Mouse (Mus musculus) intestine, postnatal 0 days (tissue): ENCODE data around the gene Slc12a9. TPM values are rescaled to one million over a fixed set of nuclear protein-coding genes. Genes with fewer than 3 reads are reported as not detected.

Source experiments
- ATAC-seq: fragments of 200-750 bp; cut with Nextera tagmentation; 2 replicates; pipeline ENCODE4 v1.8.0; 2017; ENCODE audit warnings: mild to moderate bottlenecking, moderate TSS enrichment, moderate library complexity
- H3K27ac ChIP-seq: fragments of 300-500 bp; sonication (generic); 2 replicates; pipeline ENCODE4 v1.5.1; 2014; ENCODE audit warnings: mild to moderate bottlenecking, low read depth, low read length, moderate library complexity
- H3K27me3 ChIP-seq: fragments of 300-500 bp; sonication (generic); replicated peaks from 2 replicates; pipeline ENCODE4 v1.6.1; 2014; ENCODE audit warnings: low read length, mixed read lengths; ENCODE audit not compliant: control insufficient read depth, insufficient read depth
- H3K36me3 ChIP-seq: fragments of 300-500 bp; sonication (generic); 2 replicates; pipeline ENCODE4 v1.6.1; 2014; ENCODE audit warnings: mild to moderate bottlenecking, moderate library complexity; ENCODE audit not compliant: control insufficient read depth, insufficient read depth
- H3K4me1 ChIP-seq: fragments of 300-500 bp; sonication (generic); replicated peaks from 2 replicates; pipeline ENCODE4 v1.6.1; 2014; ENCODE audit warnings: antibody characterized with exemption, low read length, mixed read lengths; ENCODE audit not compliant: control insufficient read depth, insufficient read depth
- H3K4me2 ChIP-seq: fragments of 300-500 bp; sonication (generic); replicated peaks from 2 replicates; pipeline ENCODE4 v1.6.1; 2014; ENCODE audit warnings: low read depth, mild to moderate bottlenecking, moderate library complexity
- H3K4me3 ChIP-seq: fragments of 300-500 bp; sonication (generic); 2 replicates; pipeline ENCODE4 v1.5.1; 2014; ENCODE audit warnings: low read depth, low read length
- H3K9ac ChIP-seq: fragments of 300-500 bp; sonication (generic); 2 replicates; pipeline ENCODE4 v1.6.1; 2014; ENCODE audit warnings: mild to moderate bottlenecking, low read depth, low read length
- H3K9me3 ChIP-seq: fragments of 300-500 bp; sonication (generic); 2 replicates; pipeline ENCODE4 v1.6.1; 2016; ENCODE audit warnings: mixed run types; ENCODE audit not compliant: control insufficient read depth
- CTCF ChIP-seq: sonication (generic); IDR thresholded peaks from 2 replicates; pipeline ENCODE4 v1.5.1; 2016; ENCODE audit warnings: low read depth, mild to moderate bottlenecking, control low read depth, antibody characterized with exemption, moderate library complexity
- WGBS: fragments of 180-500 bp; shearing (Covaris S2); extraction: QIAGEN DNeasy Blood & Tissue Kit; methylation state at CpG from one replicate; pipeline ENCODE4 v1.1.7; 2014; 5-methylcytosine and 5-hydroxymethylcytosine counted together
- polyA plus RNA-seq: library from polyadenylated mRNA; unstranded; fragments of >200 nt; fragmentation: Nextera tagmentation; extraction: Ambion mirVana; gene quantifications from 2 replicates; pipeline ENCODE4 v1.2.1, GENCODE M21; 2015

Gene Slc12a9
- polyA plus RNA-seq, 1 experiment from 2014 or later = 11.8 TPM

GRCm38 (mm10) chr5:137375627-137376026, 42.2 kb upstream of the Slc12a9 start:
- no peaks in the 10 kb centered on the region for H3K9me3 ChIP-seq
- no peak overlapping the region for H3K27ac ChIP-seq
- no peaks in the 10 kb centered on the region for H3K27me3 ChIP-seq
- no peak overlapping the region for H3K9ac ChIP-seq
- WGBS = 31% methylated on average over 2 of the region's 2 CpGs
- no peaks in the 10 kb centered on the region for H3K4me1 ChIP-seq
- no peak for TF ChIP-seq CTCF
- H3K36me3 ChIP-seq = peaks cover 37% of the 10 kb centered on the region
- H3K4me3 ChIP-seq = no peak overlapping the region
- no peak overlapping the region for H3K4me2 ChIP-seq
- ATAC-seq = no peak

- H3K9me3 ChIP-seq = no peaks in the 10 kb centered on the region
- ATAC-seq = no peak
- WGBS = 65% methylated on average over 4 of the region's 4 CpGs
- peaks cover 47% of the 10 kb centered on the region for H3K36me3 ChIP-seq
- H3K27ac ChIP-seq = peak overlapping the region; percentile 21; the same call in 1 of the 2 replicates
- H3K27me3 ChIP-seq = no peaks in the 10 kb centered on the region
- no peak overlapping the region for H3K9ac ChIP-seq
- no peaks in the 10 kb centered on the region for H3K4me1 ChIP-seq
- no peak for TF ChIP-seq CTCF
- no peak overlapping the region for H3K4me3 ChIP-seq
- no peak overlapping the region for H3K4me2 ChIP-seq
These were observed 41.2 kb upstream of the Slc12a9 start for GRCm38 (mm10) chr5:137374521-137375080.

GRCm38 (mm10) chr5:137373371-137373950, 40.1 kb upstream of the Slc12a9 start:
- Histone ChIP-seq H3K9ac (no peak overlapping the region), H3K36me3 (peaks cover 59% of the 10 kb centered on the region), H3K27ac (no peak overlapping the region; the same call in 1 of the 2 replicates), H3K4me2 (no peak overlapping the region), H3K27me3 (no peaks in the 10 kb centered on the region), H3K9me3 (no peaks in the 10 kb centered on the region), H3K4me1 (no peaks in the 10 kb centered on the region), H3K4me3 (no peak overlapping the region)
- 81% methylated on average over 12 of the region's 12 CpGs for WGBS
- TF ChIP-seq CTCF = no peak
- ATAC-seq = no peak

GRCm38 (mm10) chr5:137369665-137370064, 36.3 kb upstream of the Slc12a9 start:
- ATAC-seq = no peak
- no peak overlapping the region for H3K9ac ChIP-seq

GRCm38 (mm10) chr5:137358382-137358781, 25.0 kb upstream of the Slc12a9 start:
- 35% methylated on average over 7 of the region's 7 CpGs for WGBS
- Histone ChIP-seq H3K27ac (no peak overlapping the region), H3K4me1 (no peaks in the 10 kb centered on the region), H3K4me3 (no peak overlapping the region), H3K36me3 (peaks cover 86% of the 10 kb centered on the region), H3K27me3 (no peaks in the 10 kb centered on the region), H3K9ac (no peak overlapping the region), H3K9me3 (no peaks in the 10 kb centered on the region), H3K4me2 (no peak overlapping the region)
- no peak for ATAC-seq
- peak; percentile 50 for TF ChIP-seq CTCF

More at GRCm38 (mm10) chr5:137369665-137370064, 36.3 kb upstream of the Slc12a9 start:
- Histone ChIP-seq H3K27me3 (no peaks in the 10 kb centered on the region), H3K36me3 (peaks cover 93% of the 10 kb centered on the region), H3K4me3 (no peak overlapping the region), H3K9me3 (no peaks in the 10 kb centered on the region), H3K4me2 (no peak overlapping the region), H3K4me1 (no peaks in the 10 kb centered on the region), H3K27ac (no peak overlapping the region)
- TF ChIP-seq CTCF = no peak
- 96% methylated on average over 9 of the region's 11 CpGs for WGBS

GRCm38 (mm10) chr5:137354091-137354490, 20.7 kb upstream of the Slc12a9 start:
- Histone ChIP-seq H3K4me3 (no peak overlapping the region), H3K36me3 (peaks cover 45% of the 10 kb centered on the region), H3K4me2 (0 out of 2 replicates have a peak overlapping the region, but pooled peaks have one; percentile 3), H3K4me1 (peaks cover 2% of the 10 kb centered on the region; the same call in 1 of the 2 replicates), H3K27me3 (no peaks in the 10 kb centered on the region), H3K9ac (no peak overlapping the region), H3K9me3 (no peaks in the 10 kb centered on the region), H3K27ac (no peak overlapping the region)
- no peak for TF ChIP-seq CTCF
- ATAC-seq = no peak
- WGBS = 74% methylated on average over 17 of the region's 17 CpGs
